8 mouse cellular contexts compared by ENCODE assay signal in the genomic region with DNA sequence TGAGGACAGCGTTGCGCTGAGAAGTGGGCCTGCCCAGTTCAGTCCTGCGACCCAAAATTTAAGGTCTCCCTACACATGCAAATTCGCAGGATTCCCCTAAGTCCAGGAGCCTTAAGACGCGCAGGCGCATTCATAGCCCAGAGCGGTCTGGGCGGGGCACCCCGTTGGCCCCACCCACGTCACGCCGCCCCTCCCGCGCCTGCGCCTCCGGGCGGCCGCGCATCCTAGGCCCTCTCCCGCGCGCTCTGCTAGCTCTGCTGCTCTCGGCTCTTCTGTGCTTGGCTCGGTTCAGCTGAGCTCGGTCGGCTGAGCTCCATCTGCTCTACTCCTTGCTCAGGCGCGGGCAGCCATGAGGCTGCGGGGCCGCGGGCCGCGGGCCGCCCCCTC. TPM values are rescaled to one million over a fixed set of nuclear protein-coding genes. Genes with fewer than 3 reads are reported as not detected.
DNase-seq lines count a peak whose midpoint lies in the region; ATAC-seq and TF ChIP-seq lines count a peak whose summit lies in the region.

Gene Lpcat1, plus strand, starts transcription at position 164 of the 387 bp plus-strand sequence.

- peak; percentile 92 for ATAC-seq in frontal cortex, adult (ENCODE audit: low TSS enrichment)
- peak; percentile 51 to 73 for ATAC-seq in hematopoietic stem cell, adult 5-6 weeks (replicated peaks in 1 of 2; ENCODE audit: insufficient read depth in 1 of 2, low FRiP score in 2 of 2, low TSS enrichment in 1 of 2, low read depth in 1 of 2, poor library complexity in 2 of 2, severe bottlenecking in 2 of 2)
- peak; percentile 97 for ATAC-seq in lung, embryonic 15.5 days (ENCODE audit: borderline replicate concordance, extremely low read depth, low FRiP score, low TSS enrichment)

- H3K9ac ChIP-seq in lung, embryonic 15.5 days, result peak within 1 kb of the TSS; percentile 93

- peak; percentile 92 for DNase-seq in Muller cell, postnatal 12 days (ENCODE audit: inconsistent ontology term)
- DNase-seq in cerebellum, adult 9-10 months, result peak; percentile 93
- DNase-seq in layer of hippocampus, adult 9-10 months (ENCODE audit: low spot score), result peak; percentile 62
- DNase-seq in thymus, adult 18-20 months, result peak; percentile 74

- no peaks in the 10 kb centered on the region for H3K27me3 ChIP-seq in lung, embryonic 15.5 days

- peak within 1 kb of the TSS; percentile 98 for H3K4me3 ChIP-seq in lung, embryonic 15.5 days
- peak within 1 kb of the TSS; percentile 88 for H3K4me3 ChIP-seq in olfactory bulb, adult 2 months (ENCODE audit: insufficient read depth, low read depth, low read length)

- H3K27ac ChIP-seq in lung, embryonic 15.5 days, result peak within 1 kb of the TSS; percentile 98
- H3K27ac ChIP-seq in olfactory bulb, adult 2 months (ENCODE audit: insufficient read depth, low read depth, low read length), result peak within 1 kb of the TSS; percentile 84

- no peak for TF ChIP-seq CTCF in olfactory bulb, adult 2 months (IDR thresholded peaks at IDR 0.05; ENCODE audit: insufficient read depth, low read depth, low read length)

- H3K36me3 ChIP-seq in lung, embryonic 15.5 days, result no peaks in the 10 kb centered on the region

- peaks cover 24% of the 10 kb centered on the region for H3K4me1 ChIP-seq in lung, embryonic 15.5 days
- peaks cover 14% of the 10 kb centered on the region for H3K4me1 ChIP-seq in olfactory bulb, adult 2 months (ENCODE audit: control insufficient read depth, insufficient read depth, low read length)

- peak; percentile 82 for TF ChIP-seq POLR2A in olfactory bulb, adult 2 months (IDR thresholded peaks at IDR 0.05; ENCODE audit: insufficient read depth, low read depth, low read length)

- H3K4me2 ChIP-seq in lung, embryonic 15.5 days, result peak within 1 kb of the TSS; percentile 84

- WGBS in lung, embryonic 15.5 days, result under 1% methylated on average over 35 of the region's 35 CpGs
- under 1% methylated on average over 35 of the region's 35 CpGs for WGBS in olfactory bulb, adult 2 months

- no peaks in the 10 kb centered on the region for H3K9me3 ChIP-seq in lung, embryonic 15.5 days

RNA-seq across cellular contexts. Expression of gene Lpcat1, which starts in this region (rescaled TPM):
- total RNA-seq in hematopoietic stem cell, adult 5-6 weeks (2017), result 19.4 and 22.5 TPM in 2 replicates
- 86.3 and 99.2 TPM in 2 replicates for polyA plus RNA-seq in lung, embryonic 15.5 days (2015; fragmentation: Nextera tagmentation; extraction: Ambion mirVana)
- not detected in 2 replicates for polyA plus RNA-seq in olfactory bulb, adult 2 months (2012; ENCODE audit: insufficient read depth, insufficient read length, low replicate concordance, missing spikeins)

Comparison
In these comparisons a context has a peak if more than half of its experiments do, and no peak if none do; other contexts are left out.
1. Peak in every context shown above with its lines: DNase-seq, ATAC-seq, H3K4me3 ChIP-seq and H3K27ac ChIP-seq.